Mouse (Mus musculus): ENCODE data around the gene Atoh7. TPM values are rescaled to one million over a fixed set of nuclear protein-coding genes. Genes with fewer than 3 reads are reported as not detected.

Gene Atoh7
- polyA plus RNA-seq, 1 experiment: not detected

- TF ChIP-seq CTCF (IDR thresholded peaks at IDR 0.05; ENCODE audit: low read depth, low read length) (no peak), POLR2A (IDR thresholded peaks at IDR 0.05; ENCODE audit: insufficient read depth, low read length) (peak; percentile 30)
- Histone ChIP-seq H3K4me3 (ENCODE audit: low read depth, low read length) (peak overlapping the region; percentile 15), H3K27ac (ENCODE audit: insufficient read depth, low read length) (no peak overlapping the region), H3K9ac (ENCODE audit: low read depth, poor library complexity, severe bottlenecking) (no peak overlapping the region), H3K4me1 (ENCODE audit: control insufficient read depth, insufficient read depth, low read length) (no peaks in the 10 kb centered on the region), H3K36me3 (ENCODE audit: control insufficient read depth, insufficient read depth, low read length, poor library complexity, severe bottlenecking) (no peaks in the 10 kb centered on the region), H3K9me3 (replicated peaks; ENCODE audit: control insufficient read depth, insufficient read depth, low read length, poor library complexity, severe bottlenecking) (no peaks in the 10 kb centered on the region), H3K27me3 (ENCODE audit: control insufficient read depth, insufficient read depth, low read length, poor library complexity, severe bottlenecking) (no peaks in the 10 kb centered on the region)
Observed at GRCm38 (mm10) chr10:63056966-63057750, 42.3 kb upstream of the Atoh7 start.

DNA sequence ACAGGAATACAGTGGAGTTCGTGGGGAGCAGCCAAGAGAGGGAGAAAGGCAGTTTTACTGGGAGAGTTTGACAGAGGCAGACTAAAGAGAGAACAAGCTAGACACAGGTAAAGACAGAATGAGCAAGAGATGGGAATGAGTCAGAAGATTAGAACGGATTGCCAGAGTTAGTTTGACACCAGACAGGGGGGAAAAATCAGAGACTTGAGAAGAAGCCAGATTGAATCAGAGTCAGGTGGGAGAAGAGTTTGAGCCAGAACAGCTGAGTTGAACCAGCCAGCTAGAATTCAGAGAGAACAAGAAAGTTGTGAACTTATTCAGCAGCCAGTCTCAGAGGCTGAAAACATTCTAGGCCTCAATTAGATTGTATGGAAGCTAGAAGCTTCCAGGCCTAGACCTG is 39.6 kb upstream of the Atoh7 start, which contains the start of gene Pbld1:
Gene Pbld1, plus strand, starts transcription at position 301 of the 400 bp plus-strand sequence.
- Histone ChIP-seq H3K4me1 (ENCODE audit: control insufficient read depth, insufficient read depth, low read length) (no peaks in the 10 kb centered on the region), H3K27me3 (ENCODE audit: control insufficient read depth, insufficient read depth, low read length, poor library complexity, severe bottlenecking) (no peaks in the 10 kb centered on the region), H3K4me3 (ENCODE audit: low read depth, low read length) (no peak within 1 kb of the TSS), H3K9ac (ENCODE audit: low read depth, poor library complexity, severe bottlenecking) (no peak within 1 kb of the TSS), H3K36me3 (ENCODE audit: control insufficient read depth, insufficient read depth, low read length, poor library complexity, severe bottlenecking) (no peaks in the 10 kb centered on the region), H3K27ac (ENCODE audit: insufficient read depth, low read length) (no peak within 1 kb of the TSS), H3K9me3 (replicated peaks; ENCODE audit: control insufficient read depth, insufficient read depth, low read length, poor library complexity, severe bottlenecking) (no peaks in the 10 kb centered on the region)
- TF ChIP-seq EP300 (IDR thresholded peaks at IDR 0.05; ENCODE audit: insufficient read depth, low read depth, low read length) (no peak), POLR2A (IDR thresholded peaks at IDR 0.05; ENCODE audit: insufficient read depth, low read length) (no peak), CTCF (IDR thresholded peaks at IDR 0.05; ENCODE audit: low read depth, low read length) (no peak)

GRCm38 (mm10) chr10:63060406-63060805 is 39.0 kb upstream of the Atoh7 start:
- no peak overlapping the region for H3K27ac ChIP-seq (ENCODE audit: insufficient read depth, low read length)
- H3K4me1 ChIP-seq (ENCODE audit: control insufficient read depth, insufficient read depth, low read length): no peaks in the 10 kb centered on the region
- no peaks in the 10 kb centered on the region for H3K36me3 ChIP-seq (ENCODE audit: control insufficient read depth, insufficient read depth, low read length, poor library complexity, severe bottlenecking)
- H3K9me3 ChIP-seq (replicated peaks; ENCODE audit: control insufficient read depth, insufficient read depth, low read length, poor library complexity, severe bottlenecking): no peaks in the 10 kb centered on the region
- TF ChIP-seq CTCF (IDR thresholded peaks at IDR 0.05; ENCODE audit: low read depth, low read length): no peak
- TF ChIP-seq EP300 (IDR thresholded peaks at IDR 0.05; ENCODE audit: insufficient read depth, low read depth, low read length): no peak
- TF ChIP-seq POLR2A (IDR thresholded peaks at IDR 0.05; ENCODE audit: insufficient read depth, low read length): no peak
- H3K9ac ChIP-seq (ENCODE audit: low read depth, poor library complexity, severe bottlenecking): no peak overlapping the region
- no peak overlapping the region for H3K4me3 ChIP-seq (ENCODE audit: low read depth, low read length)
- H3K27me3 ChIP-seq (ENCODE audit: control insufficient read depth, insufficient read depth, low read length, poor library complexity, severe bottlenecking): no peaks in the 10 kb centered on the region

GRCm38 (mm10) chr10:63061266-63061665 is 38.2 kb upstream of the Atoh7 start:
- Histone ChIP-seq H3K27ac (ENCODE audit: insufficient read depth, low read length) (no peak overlapping the region), H3K36me3 (ENCODE audit: control insufficient read depth, insufficient read depth, low read length, poor library complexity, severe bottlenecking) (no peaks in the 10 kb centered on the region), H3K9ac (ENCODE audit: low read depth, poor library complexity, severe bottlenecking) (0 out of 2 replicates have a peak overlapping the region, but pooled peaks have one; percentile 12), H3K9me3 (replicated peaks; ENCODE audit: control insufficient read depth, insufficient read depth, low read length, poor library complexity, severe bottlenecking) (no peaks in the 10 kb centered on the region), H3K27me3 (ENCODE audit: control insufficient read depth, insufficient read depth, low read length, poor library complexity, severe bottlenecking) (no peaks in the 10 kb centered on the region), H3K4me1 (ENCODE audit: control insufficient read depth, insufficient read depth, low read length) (no peaks in the 10 kb centered on the region), H3K4me3 (ENCODE audit: low read depth, low read length) (peak overlapping the region; percentile 40)
- TF ChIP-seq EP300 (IDR thresholded peaks at IDR 0.05; ENCODE audit: insufficient read depth, low read depth, low read length) (no peak), CTCF (IDR thresholded peaks at IDR 0.05; ENCODE audit: low read depth, low read length) (no peak), POLR2A (IDR thresholded peaks at IDR 0.05; ENCODE audit: insufficient read depth, low read length) (no peak)

DNA sequence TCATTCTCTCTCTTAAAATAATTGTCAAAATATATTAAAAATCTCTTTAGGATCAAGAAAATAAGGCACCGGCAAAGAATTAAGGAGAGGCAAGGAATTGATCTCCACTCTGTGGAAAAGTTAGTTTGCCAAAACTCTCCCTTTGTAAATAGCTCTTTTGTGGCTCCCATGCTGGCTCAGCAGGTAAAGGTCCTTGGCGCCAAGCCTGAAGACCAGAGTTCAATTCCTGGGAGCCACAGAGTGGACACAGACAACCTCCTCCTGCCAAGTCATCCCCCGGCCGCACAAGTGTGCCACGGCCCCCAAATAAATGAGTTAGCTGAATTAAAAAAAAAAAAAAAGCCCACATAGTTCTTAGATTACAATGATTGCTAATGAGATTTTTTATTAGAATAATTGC is 36.8 kb upstream of the Atoh7 start:
- Histone ChIP-seq H3K36me3 (ENCODE audit: control insufficient read depth, insufficient read depth, low read length, poor library complexity, severe bottlenecking) (no peaks in the 10 kb centered on the region), H3K27me3 (ENCODE audit: control insufficient read depth, insufficient read depth, low read length, poor library complexity, severe bottlenecking) (no peaks in the 10 kb centered on the region), H3K4me1 (ENCODE audit: control insufficient read depth, insufficient read depth, low read length) (no peaks in the 10 kb centered on the region), H3K4me3 (ENCODE audit: low read depth, low read length) (no peak overlapping the region), H3K9me3 (replicated peaks; ENCODE audit: control insufficient read depth, insufficient read depth, low read length, poor library complexity, severe bottlenecking) (no peaks in the 10 kb centered on the region), H3K9ac (ENCODE audit: low read depth, poor library complexity, severe bottlenecking) (no peak overlapping the region), H3K27ac (ENCODE audit: insufficient read depth, low read length) (no peak overlapping the region)
- TF ChIP-seq POLR2A (IDR thresholded peaks at IDR 0.05; ENCODE audit: insufficient read depth, low read length) (no peak), EP300 (IDR thresholded peaks at IDR 0.05; ENCODE audit: insufficient read depth, low read depth, low read length) (no peak), CTCF (IDR thresholded peaks at IDR 0.05; ENCODE audit: low read depth, low read length) (no peak)

DNA sequence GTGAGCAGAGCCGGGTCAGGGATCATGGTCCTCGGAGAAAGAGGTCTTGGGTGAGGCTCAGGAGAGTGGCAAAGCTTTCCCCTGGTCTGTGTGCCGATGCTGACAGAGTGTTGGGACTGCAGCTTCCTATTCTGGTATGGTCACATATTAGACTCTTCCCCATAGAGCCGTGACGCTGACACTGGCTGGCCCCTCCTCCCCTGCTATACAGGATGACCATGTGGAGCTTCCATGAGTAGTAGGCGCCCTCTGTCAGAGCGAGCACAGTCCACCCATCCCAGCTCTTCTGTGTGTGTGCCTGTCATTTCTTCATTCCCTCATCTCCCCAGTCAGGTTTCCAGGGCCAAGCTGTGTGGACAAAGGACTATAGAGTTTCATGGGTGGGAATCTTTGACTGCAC is 36.1 kb upstream of the Atoh7 start:
- TF ChIP-seq CTCF (IDR thresholded peaks at IDR 0.05; ENCODE audit: low read depth, low read length) (no peak), POLR2A (IDR thresholded peaks at IDR 0.05; ENCODE audit: insufficient read depth, low read length) (no peak), EP300 (IDR thresholded peaks at IDR 0.05; ENCODE audit: insufficient read depth, low read depth, low read length) (no peak)
- no peak overlapping the region for H3K9ac ChIP-seq (ENCODE audit: low read depth, poor library complexity, severe bottlenecking)
- H3K27me3 ChIP-seq (ENCODE audit: control insufficient read depth, insufficient read depth, low read length, poor library complexity, severe bottlenecking): no peaks in the 10 kb centered on the region
- no peak overlapping the region for H3K4me3 ChIP-seq (ENCODE audit: low read depth, low read length)
- H3K27ac ChIP-seq (ENCODE audit: insufficient read depth, low read length): no peak overlapping the region
- no peaks in the 10 kb centered on the region for H3K9me3 ChIP-seq (replicated peaks; ENCODE audit: control insufficient read depth, insufficient read depth, low read length, poor library complexity, severe bottlenecking)
- H3K4me1 ChIP-seq (ENCODE audit: control insufficient read depth, insufficient read depth, low read length): no peaks in the 10 kb centered on the region
- no peaks in the 10 kb centered on the region for H3K36me3 ChIP-seq (ENCODE audit: control insufficient read depth, insufficient read depth, low read length, poor library complexity, severe bottlenecking)
